Mouse (Mus musculus): ENCODE data around the gene Chrna9.

GRCm38 (mm10) chr5:65967091-65967490, 32.4 kb downstream of the Chrna9 start:
- TF ChIP-seq CTCF (IDR thresholded peaks at IDR 0.05; ENCODE audit: low read depth) (no peak), EP300 (IDR thresholded peaks at IDR 0.05; ENCODE audit: low read depth) (no peak)

Measured in liver, postnatal 0 days (tissue).